Mouse (Mus musculus): ENCODE measurements around the gene Retnlb. TPM values are rescaled to one million over a fixed set of nuclear protein-coding genes. Genes with fewer than 3 reads are reported as not detected.
A peak's percentile ranks its signal among the peaks of the same experiment; 100 is the strongest.

Retnlb gene
- total and polyA plus RNA-seq, 2 experiments from 2014 or later = not detected

DNA sequence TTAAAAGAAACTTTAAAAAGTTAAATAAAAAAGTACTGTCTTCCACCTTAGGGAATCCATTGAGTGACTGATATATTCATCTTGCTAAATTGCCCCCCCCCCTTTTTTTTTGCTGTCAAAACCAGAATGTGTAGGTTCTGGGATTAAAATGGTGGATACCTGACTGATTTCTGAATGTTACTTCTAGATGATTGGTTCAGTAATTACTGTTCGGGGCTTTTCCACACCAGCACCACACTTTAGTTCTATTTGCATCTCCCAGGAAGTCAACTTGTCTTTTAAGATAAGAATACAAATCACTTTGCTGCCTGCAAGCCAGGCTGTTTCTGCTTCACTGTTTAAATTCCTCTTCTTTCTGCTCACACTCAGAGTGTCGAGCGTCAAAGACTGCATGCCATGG is 18.4 kb upstream of the Retnlb start:
- H3K9ac ChIP-seq (replicated peaks; ENCODE audit: low read length, poor library complexity, severe bottlenecking) = no peak overlapping the region
- H3K9me3 ChIP-seq (ENCODE audit: low read length) = no peaks in the 10 kb centered on the region
- no peaks in the 10 kb centered on the region for H3K27me3 ChIP-seq (ENCODE audit: insufficient read depth, low read length)
- no peaks in the 10 kb centered on the region for H3K4me1 ChIP-seq (ENCODE audit: insufficient read depth, low read length)
- H3K27ac ChIP-seq (ENCODE audit: low read depth, low read length) = no peak overlapping the region
- no peak overlapping the region for H3K4me3 ChIP-seq (ENCODE audit: low read depth, low read length)
- H3K4me2 ChIP-seq (ENCODE audit: low read depth, low read length, poor library complexity, severe bottlenecking) = no peak overlapping the region
- WGBS = 71% methylated on average over 3 of the region's 3 CpGs
- no peaks in the 10 kb centered on the region for H3K36me3 ChIP-seq (ENCODE audit: insufficient read depth, low read length)
- TF ChIP-seq CTCF (IDR thresholded peaks at IDR 0.05) = no peak
- ATAC-seq (ENCODE audit: low FRiP score) = no peak
- no peak for DNase-seq (ENCODE audit: low spot score)

DNA sequence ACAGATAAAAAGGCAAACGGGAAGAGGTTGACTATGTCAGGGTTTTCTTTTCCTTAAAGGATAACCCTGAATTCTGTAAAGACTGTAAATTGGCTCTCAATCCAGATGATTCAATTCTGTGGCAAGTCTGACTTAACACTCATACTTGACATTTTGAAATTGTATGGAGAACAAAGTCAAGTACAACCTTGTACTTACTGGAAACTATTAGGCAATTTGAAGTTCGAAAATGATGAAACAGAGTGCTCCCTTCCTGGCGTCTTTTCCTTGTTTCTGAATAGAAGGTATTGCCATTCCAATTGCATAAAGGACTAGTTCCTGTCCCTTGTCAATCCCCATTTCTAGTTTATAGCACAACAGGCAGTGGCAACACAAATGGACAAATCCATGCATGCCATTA is 17.2 kb upstream of the Retnlb start:
- 83% methylated on average over 3 of the region's 3 CpGs for WGBS
- ATAC-seq (ENCODE audit: low FRiP score) (no peak), DNase-seq (ENCODE audit: low spot score) (no peak)
- TF ChIP-seq CTCF (IDR thresholded peaks at IDR 0.05) = no peak
- H3K27me3 ChIP-seq (ENCODE audit: insufficient read depth, low read length) = no peaks in the 10 kb centered on the region
- no peaks in the 10 kb centered on the region for H3K4me1 ChIP-seq (ENCODE audit: insufficient read depth, low read length)
- H3K4me2 ChIP-seq (ENCODE audit: low read depth, low read length, poor library complexity, severe bottlenecking) = no peak overlapping the region
- H3K36me3 ChIP-seq (ENCODE audit: insufficient read depth, low read length) = no peaks in the 10 kb centered on the region
- no peaks in the 10 kb centered on the region for H3K9me3 ChIP-seq (ENCODE audit: low read length)
- H3K4me3 ChIP-seq (ENCODE audit: low read depth, low read length) = no peak overlapping the region
- H3K9ac ChIP-seq (replicated peaks; ENCODE audit: low read length, poor library complexity, severe bottlenecking) = no peak overlapping the region
- no peak overlapping the region for H3K27ac ChIP-seq (ENCODE audit: low read depth, low read length)

DNA sequence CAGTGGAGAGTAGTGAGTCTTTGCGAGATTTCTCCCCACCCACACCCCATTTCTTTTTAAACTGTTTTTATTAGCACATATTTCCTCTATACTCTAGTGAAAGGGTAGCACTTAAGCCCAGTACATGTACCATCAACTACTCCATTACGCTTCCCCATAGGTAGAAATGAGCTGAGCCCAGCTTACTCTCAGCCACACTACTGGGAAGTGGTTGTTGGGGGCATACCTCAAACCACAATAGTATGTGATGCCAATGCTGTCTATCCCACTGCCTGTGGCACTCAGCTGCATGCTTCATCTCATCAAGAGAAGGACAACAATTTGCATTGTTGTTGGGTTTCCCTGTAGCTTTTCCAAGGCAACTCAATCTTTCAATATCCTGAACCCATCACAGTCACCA is 15.8 kb upstream of the Retnlb start:
- DNase-seq (ENCODE audit: low spot score) = no peak
- no peak for TF ChIP-seq CTCF (IDR thresholded peaks at IDR 0.05)
- Histone ChIP-seq H3K4me1 (ENCODE audit: insufficient read depth, low read length) (no peaks in the 10 kb centered on the region), H3K4me3 (ENCODE audit: low read depth, low read length) (no peak overlapping the region), H3K36me3 (ENCODE audit: insufficient read depth, low read length) (no peaks in the 10 kb centered on the region), H3K27me3 (ENCODE audit: insufficient read depth, low read length) (no peaks in the 10 kb centered on the region), H3K9me3 (ENCODE audit: low read length) (no peaks in the 10 kb centered on the region), H3K27ac (ENCODE audit: low read depth, low read length) (no peak overlapping the region), H3K4me2 (ENCODE audit: low read depth, low read length, poor library complexity, severe bottlenecking) (no peak overlapping the region), H3K9ac (replicated peaks; ENCODE audit: low read length, poor library complexity, severe bottlenecking) (no peak overlapping the region)
- WGBS = 95% methylated on average over 2 of the region's 2 CpGs
- ATAC-seq (ENCODE audit: low FRiP score) = no peak

DNA sequence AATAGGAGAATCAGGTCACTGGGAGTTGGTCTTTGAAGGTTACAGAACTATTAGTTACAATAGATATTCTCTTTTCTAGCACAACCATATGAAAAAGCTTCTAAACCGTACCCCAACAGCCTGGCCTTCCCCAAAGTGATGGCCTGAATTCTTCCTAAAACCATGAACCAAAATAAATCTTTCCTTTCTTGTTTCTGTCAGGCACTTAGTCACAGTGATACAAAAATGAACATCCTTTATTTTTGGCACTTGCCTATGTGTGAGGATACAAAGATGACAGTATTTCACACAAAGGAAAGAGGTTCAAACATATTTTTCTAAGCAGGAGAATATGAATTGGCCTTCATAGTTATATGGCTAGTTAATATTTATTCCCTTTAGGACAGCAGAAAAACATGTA is 11.2 kb upstream of the Retnlb start:
- Histone ChIP-seq H3K4me1 (ENCODE audit: insufficient read depth, low read length) (no peaks in the 10 kb centered on the region), H3K4me3 (ENCODE audit: low read depth, low read length) (no peak overlapping the region), H3K27ac (ENCODE audit: low read depth, low read length) (no peak overlapping the region), H3K9ac (replicated peaks; ENCODE audit: low read length, poor library complexity, severe bottlenecking) (no peak overlapping the region), H3K9me3 (ENCODE audit: low read length) (no peaks in the 10 kb centered on the region), H3K27me3 (ENCODE audit: insufficient read depth, low read length) (no peaks in the 10 kb centered on the region), H3K4me2 (ENCODE audit: low read depth, low read length, poor library complexity, severe bottlenecking) (no peak overlapping the region), H3K36me3 (ENCODE audit: insufficient read depth, low read length) (no peaks in the 10 kb centered on the region)
- DNase-seq (ENCODE audit: low spot score) (no peak), ATAC-seq (ENCODE audit: low FRiP score) (no peak)
- WGBS = 74% methylated on average over 1 of the region's 1 CpGs
- no peak for TF ChIP-seq CTCF (IDR thresholded peaks at IDR 0.05)

DNA sequence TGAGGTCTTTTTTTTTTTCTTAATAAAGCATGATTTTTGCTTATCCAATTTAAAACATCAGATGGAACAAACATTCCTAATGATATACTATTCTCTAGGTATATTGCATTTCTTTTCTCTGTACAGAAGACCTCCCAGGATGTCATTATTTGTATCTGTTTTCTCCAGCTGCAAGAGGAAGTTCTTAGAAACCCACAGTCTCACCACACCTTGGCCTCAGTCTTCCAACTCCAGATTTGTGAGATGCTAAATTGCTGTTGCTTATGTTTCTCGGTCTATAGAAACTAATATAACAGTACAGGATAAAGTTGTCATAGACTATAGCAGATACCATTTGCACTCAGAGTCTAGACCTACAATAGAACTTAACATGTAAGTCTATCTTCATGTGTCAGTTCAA is 10.1 kb upstream of the Retnlb start:
- H3K9ac ChIP-seq (replicated peaks; ENCODE audit: low read length, poor library complexity, severe bottlenecking) = no peak overlapping the region
- H3K9me3 ChIP-seq (ENCODE audit: low read length) = no peaks in the 10 kb centered on the region
- no peak overlapping the region for H3K4me2 ChIP-seq (ENCODE audit: low read depth, low read length, poor library complexity, severe bottlenecking)
- ATAC-seq (ENCODE audit: low FRiP score) (no peak), DNase-seq (ENCODE audit: low spot score) (no peak)
- H3K36me3 ChIP-seq (ENCODE audit: insufficient read depth, low read length) = no peaks in the 10 kb centered on the region
- no peak overlapping the region for H3K4me3 ChIP-seq (ENCODE audit: low read depth, low read length)
- no peak overlapping the region for H3K27ac ChIP-seq (ENCODE audit: low read depth, low read length)
- no peaks in the 10 kb centered on the region for H3K4me1 ChIP-seq (ENCODE audit: insufficient read depth, low read length)
- H3K27me3 ChIP-seq (ENCODE audit: insufficient read depth, low read length) = no peaks in the 10 kb centered on the region
- WGBS = 98% methylated on average over 1 of the region's 1 CpGs
- TF ChIP-seq CTCF (IDR thresholded peaks at IDR 0.05) = no peak

DNA sequence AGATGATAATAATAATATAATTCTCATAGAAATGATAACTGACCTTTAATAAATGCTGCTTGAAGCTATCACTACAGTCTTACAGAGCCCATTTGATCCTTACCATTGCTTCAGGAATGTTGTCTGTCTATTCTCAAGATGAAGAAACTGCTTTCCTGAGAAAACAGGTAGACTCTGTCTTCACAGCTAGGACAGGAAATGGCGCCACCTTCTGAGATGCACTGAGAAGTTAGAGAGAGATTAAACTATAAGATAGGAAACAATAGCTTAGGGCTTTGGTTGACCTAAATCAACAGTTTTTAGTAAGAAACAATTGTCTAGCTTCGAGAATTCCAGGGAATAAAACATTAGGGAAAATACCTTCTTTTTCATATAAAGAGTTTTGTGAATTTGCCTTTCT is 7.3 kb upstream of the Retnlb start:
- ATAC-seq (ENCODE audit: low FRiP score) (no peak), DNase-seq (ENCODE audit: low spot score) (peak; percentile 32)
- WGBS = 62% methylated on average over 2 of the region's 2 CpGs
- H3K27me3 ChIP-seq (ENCODE audit: insufficient read depth, low read length) = no peaks in the 10 kb centered on the region
- H3K4me3 ChIP-seq (ENCODE audit: low read depth, low read length) = no peak overlapping the region
- H3K9ac ChIP-seq (replicated peaks; ENCODE audit: low read length, poor library complexity, severe bottlenecking) = no peak overlapping the region
- no peak overlapping the region for H3K4me2 ChIP-seq (ENCODE audit: low read depth, low read length, poor library complexity, severe bottlenecking)
- no peaks in the 10 kb centered on the region for H3K36me3 ChIP-seq (ENCODE audit: insufficient read depth, low read length)
- no peaks in the 10 kb centered on the region for H3K9me3 ChIP-seq (ENCODE audit: low read length)
- H3K4me1 ChIP-seq (ENCODE audit: insufficient read depth, low read length) = no peaks in the 10 kb centered on the region
- no peak overlapping the region for H3K27ac ChIP-seq (ENCODE audit: low read depth, low read length)
- TF ChIP-seq CTCF (IDR thresholded peaks at IDR 0.05) = peak; percentile 65
